Mouse (Mus musculus) neural tube, embryonic 15.5 days (tissue): ENCODE measurements at regions not wholly inside any gene's neighbourhood (a gene's known extent, or its start where the extent isn't known, plus 50 kb on each side); places are given as distances from the start of the nearest gene placed in this dataset.

Source experiments
- ATAC-seq: fragments of 200-750 bp; cut with Nextera tagmentation; 2 replicates; pipeline ENCODE4 v1.8.0; 2017; ENCODE audit warnings: mild to moderate bottlenecking, moderate TSS enrichment, moderate library complexity; ENCODE audit not compliant: low FRiP score
- H3K27ac ChIP-seq: fragments of 300-500 bp; sonication (generic); replicated peaks from 2 replicates; pipeline ENCODE4 v1.5.1; 2015; ENCODE audit warnings: mild to moderate bottlenecking, inconsistent platforms
- H3K27me3 ChIP-seq: fragments of 300-500 bp; sonication (generic); replicated peaks from 2 replicates; pipeline ENCODE4 v1.6.1; 2015; ENCODE audit warnings: inconsistent platforms
- H3K36me3 ChIP-seq: fragments of 300-500 bp; sonication (generic); 2 replicates; pipeline ENCODE4 v1.6.1; 2015; ENCODE audit warnings: inconsistent platforms
- H3K4me1 ChIP-seq: fragments of 300-500 bp; sonication (generic); 2 replicates; pipeline ENCODE4 v1.6.1; 2015; ENCODE audit warnings: inconsistent platforms
- H3K4me2 ChIP-seq: fragments of 300-500 bp; sonication (generic); 2 replicates; pipeline ENCODE4 v1.6.1; 2015; ENCODE audit warnings: inconsistent platforms, mild to moderate bottlenecking, moderate library complexity
- H3K4me3 ChIP-seq: fragments of 300-500 bp; sonication (generic); replicated peaks from 2 replicates; pipeline ENCODE4 v1.5.1; 2015; ENCODE audit warnings: mild to moderate bottlenecking, inconsistent platforms
- H3K9ac ChIP-seq: fragments of 300-500 bp; sonication (generic); replicated peaks from 2 replicates; pipeline ENCODE4 v1.6.1; 2015; ENCODE audit warnings: mild to moderate bottlenecking, inconsistent platforms
- H3K9me3 ChIP-seq: fragments of 300-500 bp; sonication (generic); replicated peaks from 2 replicates; pipeline ENCODE4 v1.6.1; 2016; ENCODE audit warnings: inconsistent platforms
- WGBS: fragments of 180-500 bp; shearing (Covaris S2); methylation state at CpG from one replicate; pipeline ENCODE4 v1.1.7; 2015; ENCODE audit warnings: mixed read lengths; 5-methylcytosine and 5-hydroxymethylcytosine counted together

DNA sequence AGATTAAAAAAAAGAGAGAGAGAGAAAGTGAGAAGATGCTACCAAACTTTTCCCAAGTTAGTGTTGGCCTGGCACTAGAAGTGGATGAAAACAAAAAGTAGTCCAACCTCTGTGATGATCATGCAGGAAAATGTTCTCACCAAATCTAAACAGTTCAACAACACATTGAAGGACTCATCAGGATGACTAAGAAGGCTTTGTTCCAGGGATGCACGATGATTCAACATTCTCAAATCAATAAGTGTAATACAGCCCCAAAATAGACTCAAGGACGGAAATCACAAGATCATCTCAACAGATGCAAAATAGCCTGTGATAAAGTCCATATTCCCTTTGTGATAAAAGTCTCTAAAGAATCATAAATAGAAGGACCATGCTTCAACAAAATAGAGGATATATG lies 106.3 kb downstream of the Cysltr2 start:
- 91% methylated on average over 2 of the region's 2 CpGs for WGBS
- ATAC-seq: no peak
- no peak overlapping the region for H3K27ac ChIP-seq
- no peak overlapping the region for H3K9ac ChIP-seq
- H3K9me3 ChIP-seq: no peaks in the 10 kb centered on the region
- no peaks in the 10 kb centered on the region for H3K4me1 ChIP-seq
- H3K36me3 ChIP-seq: no peaks in the 10 kb centered on the region
- H3K4me2 ChIP-seq: no peak overlapping the region
- H3K27me3 ChIP-seq: no peaks in the 10 kb centered on the region
- H3K4me3 ChIP-seq: no peak overlapping the region

- no peaks in the 10 kb centered on the region for H3K4me1 ChIP-seq
- no peak overlapping the region for H3K27ac ChIP-seq
- H3K36me3 ChIP-seq: no peaks in the 10 kb centered on the region
- no peak for ATAC-seq
- no peaks in the 10 kb centered on the region for H3K27me3 ChIP-seq
- H3K9ac ChIP-seq: no peak overlapping the region
- H3K4me3 ChIP-seq: no peak overlapping the region
- H3K4me2 ChIP-seq: no peak overlapping the region
- no peaks in the 10 kb centered on the region for H3K9me3 ChIP-seq
Measured at GRCm38 (mm10) chr14:72939067-72939393, 109.9 kb downstream of the Cysltr2 start.

DNA sequence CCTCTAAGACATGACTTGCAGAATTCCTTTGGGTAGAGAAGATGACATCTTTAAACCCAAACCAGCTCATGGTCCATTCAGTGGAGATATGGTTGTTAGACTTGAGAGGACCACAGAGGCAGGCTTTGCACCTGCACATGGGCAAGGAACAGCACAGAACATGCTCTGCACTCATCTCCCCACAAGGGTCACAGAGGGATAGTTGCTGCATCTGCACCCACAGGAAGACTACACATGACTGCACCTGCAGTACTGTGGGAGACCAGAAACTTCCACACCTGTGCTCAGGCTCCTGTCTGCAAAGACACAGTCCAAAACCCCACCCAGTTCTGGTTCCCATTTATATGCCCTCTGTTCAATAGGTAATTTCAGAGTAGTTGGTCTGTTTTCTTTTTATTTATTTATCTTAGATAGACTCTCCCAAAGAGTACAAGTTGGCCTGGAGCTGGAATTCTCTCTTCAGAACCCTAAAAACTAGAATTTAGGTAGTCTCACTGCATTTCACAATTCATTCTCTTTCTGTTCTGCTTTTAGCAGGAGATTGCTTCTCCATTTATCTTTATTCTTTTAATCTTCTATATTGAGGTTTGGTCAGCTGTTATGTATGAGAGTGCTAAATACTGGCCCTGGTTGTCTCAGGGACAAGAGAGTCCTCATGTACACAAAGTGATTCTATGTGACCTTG lies 110.4 kb downstream of the Cysltr2 start:
- no peak for ATAC-seq
- Histone ChIP-seq H3K9ac (no peak overlapping the region), H3K36me3 (no peaks in the 10 kb centered on the region), H3K27ac (no peak overlapping the region), H3K4me2 (no peak overlapping the region), H3K27me3 (no peaks in the 10 kb centered on the region), H3K9me3 (no peaks in the 10 kb centered on the region), H3K4me1 (no peaks in the 10 kb centered on the region), H3K4me3 (no peak overlapping the region)

- H3K4me1 ChIP-seq: no peaks in the 10 kb centered on the region
- H3K4me2 ChIP-seq: no peak overlapping the region
- H3K9me3 ChIP-seq: no peaks in the 10 kb centered on the region
- no peak overlapping the region for H3K9ac ChIP-seq
- H3K27ac ChIP-seq: no peak overlapping the region
- no peak for ATAC-seq
- H3K36me3 ChIP-seq: no peaks in the 10 kb centered on the region
- H3K4me3 ChIP-seq: no peak overlapping the region
- no peaks in the 10 kb centered on the region for H3K27me3 ChIP-seq
Measured at GRCm38 (mm10) chr14:72933598-72933997, 115.3 kb downstream of the Cysltr2 start.

DNA sequence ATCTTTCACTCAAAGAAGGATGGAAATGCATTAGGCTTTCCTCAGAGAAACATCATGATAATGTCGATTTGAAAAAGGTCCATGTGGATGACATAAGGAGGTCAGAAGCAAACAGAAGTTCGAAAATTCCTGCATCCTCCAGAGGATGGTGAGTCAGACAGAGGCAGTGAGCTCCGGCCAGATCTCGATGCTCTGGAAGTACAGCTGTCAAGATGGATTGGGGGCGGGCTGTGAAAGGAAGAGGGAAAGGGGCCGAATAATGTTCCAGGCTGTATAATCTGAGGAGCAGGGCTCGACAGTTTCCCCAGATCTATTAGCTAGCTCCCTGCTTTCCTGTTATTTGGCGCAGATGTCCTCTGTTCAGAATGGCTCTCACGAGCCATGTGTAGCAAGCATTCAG lies 116.6 kb downstream of the Cysltr2 start:
- 75% methylated on average over 9 of the region's 9 CpGs for WGBS
- H3K4me3 ChIP-seq: no peak overlapping the region
- H3K27ac ChIP-seq: no peak overlapping the region
- no peaks in the 10 kb centered on the region for H3K9me3 ChIP-seq
- H3K4me1 ChIP-seq: no peaks in the 10 kb centered on the region
- no peak overlapping the region for H3K4me2 ChIP-seq
- no peak overlapping the region for H3K9ac ChIP-seq
- H3K27me3 ChIP-seq: no peaks in the 10 kb centered on the region
- H3K36me3 ChIP-seq: no peaks in the 10 kb centered on the region
- no peak for ATAC-seq

- no peaks in the 10 kb centered on the region for H3K4me1 ChIP-seq
- 90% methylated on average over 11 of the region's 11 CpGs for WGBS
- H3K4me3 ChIP-seq: no peak overlapping the region
- H3K27me3 ChIP-seq: no peaks in the 10 kb centered on the region
- ATAC-seq: no peak
- no peaks in the 10 kb centered on the region for H3K36me3 ChIP-seq
- no peak overlapping the region for H3K4me2 ChIP-seq
- H3K9ac ChIP-seq: no peak overlapping the region
- H3K9me3 ChIP-seq: no peaks in the 10 kb centered on the region; the same call in 1 of the 2 replicates
- no peak overlapping the region for H3K27ac ChIP-seq
Measured at GRCm38 (mm10) chr14:72901171-72901926, 147.6 kb downstream of the Cysltr2 start.

- Histone ChIP-seq H3K27ac (no peak overlapping the region), H3K9me3 (no peaks in the 10 kb centered on the region; the same call in 1 of the 2 replicates), H3K9ac (no peak overlapping the region), H3K27me3 (no peaks in the 10 kb centered on the region), H3K4me2 (no peak overlapping the region), H3K4me3 (no peak overlapping the region), H3K36me3 (no peaks in the 10 kb centered on the region), H3K4me1 (no peaks in the 10 kb centered on the region)
- 91% methylated on average over 4 of the region's 4 CpGs for WGBS
- no peak for ATAC-seq
Measured at GRCm38 (mm10) chr14:72899630-72900029, 149.3 kb downstream of the Cysltr2 start.

GRCm38 (mm10) chr14:72892316-72892715 lies 156.6 kb downstream of the Cysltr2 start:
- no peaks in the 10 kb centered on the region for H3K36me3 ChIP-seq
- ATAC-seq: no peak
- 76% methylated on average over 2 of the region's 2 CpGs for WGBS
- no peaks in the 10 kb centered on the region for H3K4me1 ChIP-seq
- H3K27me3 ChIP-seq: no peaks in the 10 kb centered on the region
- H3K4me2 ChIP-seq: no peak overlapping the region
- no peak overlapping the region for H3K9ac ChIP-seq
- H3K27ac ChIP-seq: no peak overlapping the region
- H3K4me3 ChIP-seq: no peak overlapping the region
- no peaks in the 10 kb centered on the region; the same call in 1 of the 2 replicates for H3K9me3 ChIP-seq

DNA sequence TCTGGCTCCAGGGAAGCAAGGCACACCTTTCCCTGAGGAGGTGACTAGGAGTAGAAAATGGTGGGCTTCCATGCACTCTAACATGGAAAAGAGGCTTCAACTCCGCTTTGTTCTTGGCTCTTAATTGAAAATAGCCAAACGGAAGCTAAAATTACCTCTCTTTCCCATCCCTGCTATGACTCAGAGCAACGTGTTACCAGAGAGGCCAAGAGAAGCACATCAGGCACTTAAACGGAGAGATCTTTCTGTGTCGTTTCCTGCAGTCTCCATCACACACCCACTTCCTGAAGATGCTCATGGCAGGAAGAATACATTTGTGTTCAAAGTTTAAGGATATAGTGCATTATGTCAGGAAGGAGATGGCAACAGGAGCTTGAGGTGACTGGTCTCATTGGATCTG lies 159.3 kb downstream of the Cysltr2 start:
- no peaks in the 10 kb centered on the region for H3K27me3 ChIP-seq
- H3K9ac ChIP-seq: no peak overlapping the region
- no peak overlapping the region for H3K4me2 ChIP-seq
- no peaks in the 10 kb centered on the region; the same call in 1 of the 2 replicates for H3K4me1 ChIP-seq
- no peaks in the 10 kb centered on the region for H3K9me3 ChIP-seq
- no peak overlapping the region for H3K27ac ChIP-seq
- ATAC-seq: no peak
- no peaks in the 10 kb centered on the region for H3K36me3 ChIP-seq
- H3K4me3 ChIP-seq: no peak overlapping the region
- WGBS: 77% methylated on average over 5 of the region's 5 CpGs

GRCm38 (mm10) chr14:72887470-72888071 lies 161.3 kb downstream of the Cysltr2 start:
- Histone ChIP-seq H3K36me3 (no peaks in the 10 kb centered on the region), H3K27ac (no peak overlapping the region), H3K4me3 (no peak overlapping the region), H3K4me1 (no peaks in the 10 kb centered on the region; the same call in 1 of the 2 replicates), H3K9me3 (no peaks in the 10 kb centered on the region), H3K4me2 (no peak overlapping the region), H3K27me3 (no peaks in the 10 kb centered on the region), H3K9ac (no peak overlapping the region)
- 65% methylated on average over 14 of the region's 14 CpGs for WGBS
- ATAC-seq: no peak

DNA sequence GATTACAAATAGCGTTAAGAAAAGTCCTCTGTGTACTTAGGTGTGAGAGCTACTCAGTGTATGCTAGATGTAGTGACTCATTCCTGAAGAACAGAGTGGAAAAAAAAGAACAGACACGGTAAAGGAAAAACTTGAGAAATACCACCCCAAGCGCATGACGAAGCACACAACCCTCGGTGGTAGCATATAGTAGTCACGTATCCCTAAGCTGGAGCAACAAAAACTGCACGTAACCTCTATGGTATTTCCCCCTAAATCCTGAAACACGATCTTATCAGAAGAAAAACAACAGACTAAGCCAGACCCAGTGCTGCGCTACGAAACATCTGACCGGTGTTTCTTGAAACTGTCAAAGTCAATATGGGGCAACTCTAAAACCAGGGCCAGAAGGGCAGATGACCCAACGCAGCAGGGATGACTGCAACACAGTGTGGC lies 162.0 kb downstream of the Cysltr2 start:
- no peak overlapping the region for H3K4me2 ChIP-seq
- no peak overlapping the region for H3K27ac ChIP-seq
- 87% methylated on average over 12 of the region's 12 CpGs for WGBS
- H3K9ac ChIP-seq: no peak overlapping the region
- no peaks in the 10 kb centered on the region for H3K36me3 ChIP-seq
- H3K4me1 ChIP-seq: no peaks in the 10 kb centered on the region; the same call in 1 of the 2 replicates
- no peak for ATAC-seq
- H3K27me3 ChIP-seq: no peaks in the 10 kb centered on the region
- H3K4me3 ChIP-seq: no peak overlapping the region
- H3K9me3 ChIP-seq: no peaks in the 10 kb centered on the region

DNA sequence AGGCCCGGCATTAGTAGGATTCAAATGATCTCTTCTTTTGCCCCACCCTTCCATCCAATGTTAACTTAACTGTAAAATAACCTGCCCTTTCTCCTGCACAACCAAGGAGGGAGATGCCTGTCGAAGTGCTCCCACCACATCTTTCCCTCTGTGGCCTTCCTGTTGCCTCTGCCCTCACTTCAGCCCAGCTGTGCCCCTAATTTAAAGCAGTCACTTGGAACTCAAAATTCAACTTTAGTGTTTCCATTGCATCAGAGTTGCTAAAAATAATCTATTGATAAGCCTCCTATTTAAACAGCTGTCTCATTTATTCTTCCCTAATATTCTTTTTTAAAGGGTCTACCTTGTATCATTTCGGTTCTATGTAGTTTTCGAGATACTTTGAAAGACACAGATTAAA lies 163.1 kb downstream of the Cysltr2 start:
- no peaks in the 10 kb centered on the region for H3K9me3 ChIP-seq
- ATAC-seq: no peak
- H3K27me3 ChIP-seq: no peaks in the 10 kb centered on the region
- H3K27ac ChIP-seq: no peak overlapping the region
- H3K4me2 ChIP-seq: no peak overlapping the region
- H3K36me3 ChIP-seq: no peaks in the 10 kb centered on the region
- H3K9ac ChIP-seq: no peak overlapping the region
- WGBS: 93% methylated on average over 4 of the region's 4 CpGs
- H3K4me1 ChIP-seq: no peaks in the 10 kb centered on the region; the same call in 1 of the 2 replicates
- no peak overlapping the region for H3K4me3 ChIP-seq
